Mouse (Mus musculus) adrenal gland, adult 8-10 months (tissue): ENCODE results near the gene Erc2. TPM values are rescaled to one million over a fixed set of nuclear protein-coding genes. Genes with fewer than 3 reads are reported as not detected.

Experiments
- DNase-seq: peaks from one replicate; pipeline ENCODE4 v3.0.0; 2022
- total RNA-seq, 4 experiments: library from RNA; stranded (reverse); gene quantifications; 2 replicates each; pipeline ENCODE4 v1.2.4; 2022

Erc2 gene
- total RNA-seq, 4 experiments from 2014 or later, result 6.6 to 15.9 (median 11.0) TPM

DNA sequence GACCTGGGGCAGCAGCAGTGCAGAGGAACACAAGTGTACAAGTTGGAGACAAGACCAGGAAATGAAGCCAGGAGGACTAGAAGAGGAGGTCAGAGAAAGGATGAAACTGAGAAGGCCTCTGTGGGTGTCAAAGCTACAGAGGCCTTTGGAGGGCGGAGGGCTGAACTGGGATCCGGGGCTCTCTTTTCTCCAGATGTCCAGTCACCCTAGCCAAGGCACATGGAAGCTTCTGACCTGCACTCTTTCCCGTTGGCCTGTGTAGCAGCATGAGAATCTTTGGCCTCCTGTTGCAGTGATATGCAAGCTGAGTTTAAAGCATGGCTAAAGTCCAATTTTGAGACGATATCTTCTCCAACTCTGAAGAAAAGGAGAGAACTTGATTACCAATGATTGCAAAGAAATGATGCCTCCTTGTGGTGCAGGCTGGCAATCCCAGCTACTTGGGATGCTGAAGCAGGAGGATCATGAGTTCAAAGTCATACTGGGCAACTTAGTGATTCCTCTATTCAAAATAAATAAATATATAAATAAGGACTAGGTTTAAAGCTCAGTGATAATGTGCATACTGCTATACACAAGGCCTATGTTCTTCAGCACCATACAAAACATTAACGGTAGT is 699.8 kb downstream of the Erc2 start:
- no peak for DNase-seq

DNA sequence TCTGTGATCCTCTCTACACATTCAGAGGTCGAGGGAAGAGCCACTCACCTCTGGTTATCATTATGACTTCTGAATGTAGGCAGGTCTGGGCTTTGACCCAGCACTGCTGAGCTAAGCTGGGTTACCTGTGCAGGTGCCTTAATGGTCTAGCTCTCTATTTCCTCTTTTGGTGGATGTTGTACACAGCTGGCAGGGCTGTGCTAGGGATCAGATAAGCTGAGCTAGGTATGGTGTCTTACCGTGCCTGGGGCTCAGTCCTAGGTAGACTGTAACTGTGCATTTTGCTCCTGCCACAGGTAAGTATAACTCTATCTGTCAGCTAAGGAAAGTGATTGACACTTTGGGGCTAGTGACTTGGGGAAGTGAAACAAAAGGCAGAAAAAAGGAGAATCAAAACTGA is 701.0 kb downstream of the Erc2 start:
- no peak for DNase-seq

DNA sequence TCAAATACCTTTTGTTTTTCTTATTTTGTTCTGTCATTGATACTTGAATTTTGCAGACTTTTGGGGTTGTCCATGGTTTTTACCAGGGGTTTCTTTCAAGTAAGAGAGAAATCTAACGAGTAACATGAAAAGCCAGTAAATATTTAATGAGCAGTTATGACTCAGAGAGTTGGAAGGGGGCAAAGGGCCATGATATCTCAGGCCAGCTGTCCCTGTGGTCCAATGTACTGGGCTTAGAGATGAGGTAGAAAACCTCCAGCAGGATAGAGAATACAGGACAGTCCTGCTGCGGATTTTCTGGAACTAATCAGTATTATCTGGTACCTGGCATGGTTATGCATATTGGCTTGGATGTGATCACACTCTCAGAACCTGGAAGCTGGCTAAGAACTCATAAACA is 701.5 kb downstream of the Erc2 start:
- no peak for DNase-seq

DNA sequence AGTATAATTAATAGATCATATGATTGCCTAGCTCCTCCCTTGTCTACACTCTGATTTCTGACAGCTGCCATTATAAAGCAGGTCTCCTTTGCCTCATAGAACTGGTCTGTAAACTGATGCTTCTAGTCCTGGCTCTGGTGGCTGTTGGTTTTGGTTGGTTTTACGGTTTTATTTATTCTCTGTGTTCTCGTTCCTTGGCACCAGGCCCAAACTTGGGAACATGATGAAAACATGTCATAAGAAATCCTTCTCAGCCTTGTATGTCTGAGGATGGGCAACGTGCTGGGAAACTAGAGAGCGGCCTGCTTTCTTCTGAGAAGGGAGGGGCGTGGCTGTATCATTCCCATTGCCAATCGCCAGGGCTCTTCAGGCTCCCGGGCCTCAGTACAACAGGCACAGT is 704.2 kb downstream of the Erc2 start:
- no peak for DNase-seq

GRCm38 (mm10) chr14:28328512-28328911 is 706.3 kb downstream of the Erc2 start:
- no peak for DNase-seq

- no peak for DNase-seq
Observed at GRCm38 (mm10) chr14:28331108-28331507, 708.9 kb downstream of the Erc2 start.

GRCm38 (mm10) chr14:28332351-28332953 is 710.2 kb downstream of the Erc2 start:
- no peak for DNase-seq

DNA sequence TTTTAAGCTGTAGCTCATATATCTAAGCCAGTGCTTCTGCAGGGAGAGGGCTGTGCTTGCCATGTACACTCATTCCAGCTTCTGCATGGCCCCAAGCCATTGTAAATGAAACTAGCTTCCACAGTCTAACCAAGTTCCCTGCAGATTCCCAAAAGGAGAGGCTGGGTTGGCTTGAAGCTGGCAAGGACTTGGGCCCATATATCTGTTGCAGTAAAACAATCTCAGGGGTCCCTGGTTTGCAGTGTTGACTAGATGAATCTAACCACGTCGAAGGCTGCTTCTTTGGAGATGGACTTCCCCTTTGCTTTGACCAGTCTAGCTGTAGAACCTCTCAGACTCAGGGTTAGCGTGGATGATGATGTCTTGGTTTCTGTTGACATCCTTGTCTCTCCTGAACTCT is 716.9 kb downstream of the Erc2 start:
- DNase-seq, result no peak

- no peak for DNase-seq
Observed at GRCm38 (mm10) chr14:28349129-28349528, 726.9 kb downstream of the Erc2 start.

DNA sequence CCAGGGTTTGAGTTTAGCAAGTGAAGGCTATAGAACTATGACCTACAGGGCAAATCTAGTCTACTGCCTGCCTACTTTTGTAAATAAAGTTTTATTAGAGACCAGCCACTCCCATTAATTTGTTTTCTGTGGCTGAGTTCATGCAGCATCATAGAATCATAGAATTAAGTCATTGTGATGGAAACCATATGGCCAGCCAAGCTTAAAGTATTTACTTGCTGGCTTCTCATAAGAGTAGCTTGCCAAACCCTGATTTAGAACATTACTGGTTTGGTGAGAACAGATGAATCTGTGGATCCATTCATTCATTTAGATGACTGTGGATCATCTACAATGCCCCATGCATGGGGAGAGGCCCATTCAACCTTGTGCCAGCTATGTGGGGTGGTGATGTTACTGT is 733.8 kb downstream of the Erc2 start:
- no peak for DNase-seq

- DNase-seq, result no peak
Observed at GRCm38 (mm10) chr14:28359502-28359901, 737.3 kb downstream of the Erc2 start.

DNA sequence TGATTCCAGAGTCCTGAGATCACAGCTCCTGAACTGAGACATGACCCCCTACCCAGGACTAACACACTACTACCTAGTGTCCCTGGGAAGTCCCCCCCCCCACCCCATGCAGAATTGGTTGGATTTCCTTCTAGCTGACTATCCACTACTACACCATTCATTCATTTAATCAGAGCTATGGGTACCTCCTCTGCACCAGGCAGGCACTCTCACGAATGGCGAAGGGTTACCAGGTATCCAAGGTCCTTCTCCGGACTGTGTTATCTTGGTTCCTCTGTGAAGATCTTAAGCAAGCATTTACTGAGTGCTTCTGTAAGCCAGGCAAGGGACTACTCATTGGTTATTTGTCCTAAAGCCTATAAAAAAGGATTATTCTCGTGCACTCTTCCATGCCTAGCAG is 737.8 kb downstream of the Erc2 start:
- no peak for DNase-seq

GRCm38 (mm10) chr14:28362336-28362735 is 740.1 kb downstream of the Erc2 start:
- DNase-seq, result no peak

DNA sequence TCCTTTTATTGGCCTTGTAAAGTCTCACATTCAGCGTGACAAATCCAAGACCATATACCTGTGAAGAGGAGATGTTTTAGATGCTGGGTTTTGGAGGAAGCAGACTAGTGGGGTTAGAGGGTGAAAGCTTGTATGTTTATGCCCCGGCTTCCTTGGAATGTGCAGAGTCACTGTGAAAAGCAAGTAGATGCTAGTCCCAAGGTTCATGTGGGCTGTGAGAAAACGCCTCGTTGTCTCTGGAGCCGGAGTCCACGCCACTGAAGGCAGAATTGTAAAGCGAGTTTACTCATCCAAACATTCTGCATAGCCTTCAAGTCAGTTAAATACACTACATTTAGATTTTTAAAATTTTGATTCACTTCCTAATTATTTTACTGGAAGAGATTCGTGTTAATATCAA is 748.5 kb downstream of the Erc2 start:
- DNase-seq, result no peak

GRCm38 (mm10) chr14:28371651-28372050 is 749.4 kb downstream of the Erc2 start:
- no peak for DNase-seq

GRCm38 (mm10) chr14:28375642-28376091 is 753.4 kb downstream of the Erc2 start:
- no peak for DNase-seq

GRCm38 (mm10) chr14:28376208-28376805 is 754.1 kb downstream of the Erc2 start:
- no peak for DNase-seq

DNA sequence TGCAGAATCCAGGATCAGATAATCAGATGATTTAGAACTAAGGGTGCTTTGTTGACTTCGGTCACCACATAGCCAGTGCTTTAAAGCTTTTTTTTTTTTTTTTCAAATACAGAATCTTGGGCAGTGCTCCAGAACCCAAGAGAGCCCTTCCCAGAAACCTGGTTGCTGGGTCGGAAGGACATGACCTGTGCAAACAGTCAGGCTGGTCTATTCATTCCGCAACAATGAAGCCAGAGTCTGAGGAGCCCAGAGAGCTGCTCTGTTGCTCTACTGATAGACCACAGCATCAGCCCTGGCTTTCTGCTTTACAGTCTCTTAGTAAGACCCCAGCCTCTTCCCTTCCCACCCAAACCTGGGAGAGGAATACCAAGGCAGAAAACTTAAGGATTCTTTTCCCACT is 755.3 kb downstream of the Erc2 start:
- DNase-seq, result no peak

GRCm38 (mm10) chr14:28380129-28380528 is 757.9 kb downstream of the Erc2 start:
- DNase-seq, result no peak

DNA sequence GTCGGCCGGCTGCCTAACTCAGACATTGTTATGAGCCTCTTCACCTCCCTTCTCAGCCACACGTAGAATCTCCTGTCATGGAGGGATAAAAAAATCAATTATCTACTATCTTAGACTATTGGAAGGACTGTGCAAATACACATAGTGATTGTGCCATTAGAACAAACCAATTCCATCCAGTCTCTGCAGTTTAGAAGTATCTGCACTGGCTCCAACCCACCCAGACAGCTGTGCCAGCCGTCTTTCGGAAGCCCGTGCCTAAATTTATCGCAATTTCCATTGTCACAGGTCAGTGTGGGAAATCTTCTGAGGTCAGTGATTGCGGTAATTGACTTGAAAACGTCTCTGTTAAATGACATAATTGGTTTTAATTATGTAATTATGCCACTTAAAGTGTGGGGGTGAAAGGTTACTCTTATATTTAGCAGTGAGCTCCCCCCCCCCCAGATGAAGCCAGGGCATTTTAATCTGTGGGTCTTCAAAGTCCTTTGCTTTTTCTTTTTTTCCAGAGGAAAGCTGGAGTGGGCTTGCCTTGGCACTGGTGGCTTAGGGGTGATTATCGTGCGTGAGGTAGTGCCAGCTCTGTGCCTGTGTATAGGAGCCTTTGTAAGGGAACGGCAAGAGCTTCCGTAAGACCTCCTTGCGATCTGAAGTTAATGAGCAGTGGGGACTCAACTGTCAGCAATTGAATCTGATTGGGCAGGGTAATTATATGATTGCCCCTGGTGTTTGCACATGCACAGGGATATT is 759.7 kb downstream of the Erc2 start:
- DNase-seq, result no peak

DNA sequence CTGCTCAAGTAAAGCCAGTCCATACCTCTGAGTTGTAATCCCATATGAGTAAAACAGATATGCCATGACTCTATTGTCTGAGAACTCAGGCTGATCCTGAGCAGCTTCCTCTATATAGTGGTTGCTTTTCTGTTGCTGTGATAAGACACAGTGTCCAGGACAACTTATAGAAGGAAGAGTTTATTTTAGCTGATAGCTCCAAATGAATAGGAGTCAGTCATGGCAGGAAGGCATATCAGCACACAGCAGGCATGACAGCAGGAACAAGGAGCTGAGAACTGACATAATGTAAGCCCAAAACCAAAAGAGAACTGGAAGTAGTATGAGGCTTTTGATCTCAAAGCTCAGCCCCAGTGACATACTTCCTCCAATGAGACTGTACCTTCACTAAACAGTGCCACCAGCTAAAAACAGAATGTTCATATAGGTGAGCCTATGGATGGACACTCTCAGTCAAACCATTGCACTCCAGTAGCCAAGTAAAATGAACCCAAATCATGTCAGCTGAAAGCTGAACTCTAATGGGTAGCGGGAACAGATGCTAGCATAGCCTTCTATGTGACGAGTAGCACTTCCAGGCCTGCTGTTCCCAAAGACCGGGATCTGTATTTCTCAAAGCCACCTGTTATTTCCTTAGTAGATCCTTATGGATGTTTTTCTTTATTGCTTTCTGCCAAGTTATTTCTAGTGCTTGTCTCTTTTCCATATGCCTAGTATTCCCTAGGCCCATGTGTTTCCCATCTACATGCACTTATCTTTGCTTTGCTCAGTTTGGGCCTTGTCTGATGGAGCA is 764.8 kb downstream of the Erc2 start:
- DNase-seq, result no peak

DNA sequence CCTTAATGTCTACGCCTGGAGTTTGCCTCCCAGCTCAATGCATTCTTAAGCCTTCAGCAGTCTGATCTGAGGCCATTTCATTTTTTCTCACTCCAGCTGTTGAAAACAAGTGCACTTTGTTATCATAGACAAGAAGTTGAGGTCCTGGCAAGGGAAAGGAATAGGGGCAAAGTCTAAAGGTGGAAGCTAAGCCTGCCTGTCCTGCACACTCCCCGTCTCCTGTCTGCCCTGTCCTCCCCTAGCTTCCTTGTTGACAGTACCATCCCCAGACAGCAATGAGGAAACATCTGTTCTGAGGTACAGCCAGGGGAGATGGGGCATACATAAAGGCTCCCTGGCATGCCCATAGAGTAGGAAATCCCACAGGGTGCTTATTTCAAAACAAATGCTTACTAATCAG is 776.7 kb downstream of the Erc2 start:
- DNase-seq, result no peak

DNA sequence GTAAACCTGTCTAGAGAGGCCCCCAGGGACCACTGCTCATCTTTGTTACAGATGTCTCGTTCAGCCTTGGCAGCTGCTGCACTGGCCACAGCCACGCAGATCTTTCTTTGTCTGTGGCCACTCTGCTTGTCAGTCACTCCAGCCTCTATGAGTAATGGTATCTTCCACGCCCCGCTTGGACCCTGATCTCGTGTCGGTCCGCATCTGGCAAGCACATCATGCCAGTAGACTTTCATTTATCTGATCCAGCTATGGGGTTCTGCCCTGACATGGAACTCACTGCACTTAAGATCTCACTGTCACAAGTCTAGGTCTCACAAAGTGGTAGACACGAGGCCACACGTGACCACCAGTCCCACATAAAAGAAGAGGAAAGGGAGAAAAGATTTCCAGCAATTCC is 777.7 kb downstream of the Erc2 start:
- DNase-seq, result no peak
